Mouse (Mus musculus): Measurements from ENCODE around the gene Pcdh8.

DNA sequence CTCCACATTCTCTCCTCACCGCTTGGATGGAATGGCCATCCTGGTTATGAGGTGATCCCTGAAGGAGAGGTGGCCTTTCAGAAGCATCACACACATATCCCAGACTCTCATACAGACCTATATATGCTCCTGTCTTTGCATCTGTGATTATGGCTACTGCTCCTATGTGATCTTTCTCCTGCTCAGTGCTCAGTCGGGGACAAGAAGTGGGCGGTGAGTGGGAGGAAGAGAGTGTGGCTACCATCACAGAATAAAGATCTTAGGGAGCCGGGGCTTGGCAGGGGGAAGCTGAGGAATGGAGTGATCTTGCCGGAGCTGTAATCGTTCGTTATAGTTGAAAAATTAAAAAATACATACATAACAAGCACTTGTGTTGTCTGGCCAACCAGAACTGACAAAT lies 17.4 kb downstream of the Pcdh8 start:
- TF ChIP-seq CTCF (IDR thresholded peaks at IDR 0.05) (no peak), POLR2A (IDR thresholded peaks at IDR 0.05; ENCODE audit: insufficient read depth, low read depth, low read length) (no peak)

All from heart, adult 2 months (tissue).